Mouse (Mus musculus) gastrocnemius, adult 2 months (tissue): ENCODE data around the gene Taf6. TPM values are rescaled to one million over a fixed set of nuclear protein-coding genes. Genes with fewer than 3 reads are reported as not detected.

Source experiments
- DNase-seq: peaks from one replicate; pipeline ENCODE4 v3.0.0; 2022
- H3K27ac ChIP-seq: fragments of 200-600 bp; 2 replicates; pipeline ENCODE4 v1.8.1; 2022; ENCODE audit warnings: mild to moderate bottlenecking
- H3K4me3 ChIP-seq: fragments of 200-600 bp; 2 replicates; pipeline ENCODE4 v1.8.1; 2022; ENCODE audit warnings: mild to moderate bottlenecking, moderate library complexity
- CTCF ChIP-seq: fragments of 200-600 bp; IDR thresholded peaks from 2 replicates; pipeline ENCODE4 v1.8.1; 2022; ENCODE audit warnings: antibody characterized with exemption, mild to moderate bottlenecking, moderate library complexity
- intact Hi-C: fragments of 180-260 bp; cut with DNase I; formaldehyde crosslinking; loops from one replicate; pipeline ENCODE4 v1.15.1; 2025
- total RNA-seq, 2 experiments: library from RNA; stranded (reverse); gene quantifications; 2 replicates each; pipeline ENCODE4 v1.2.3; 2021

Taf6 gene
- total RNA-seq, 2 experiments from 2014 or later, result 30.5 to 33.1 TPM

- Histone ChIP-seq H3K4me3 (no peak overlapping the region), H3K27ac (no peak overlapping the region)
- no peak for DNase-seq
- intact Hi-C loops, result loop anchor here (2.0 kb wide), 1 partner anchor 28 kb away; no protein-coding TSS in a partner anchor
- TF ChIP-seq CTCF, result no peak
Observed at GRCm38 (mm10) chr5:138207253-138207652, 20.0 kb upstream of the Taf6 start.

GRCm38 (mm10) chr5:138202086-138202485 lies 14.8 kb upstream of the Taf6 start:
- Histone ChIP-seq H3K4me3 (no peak overlapping the region), H3K27ac (no peak overlapping the region)
- no peak for DNase-seq
- intact Hi-C loops, result no loop called here
- TF ChIP-seq CTCF, result no peak

GRCm38 (mm10) chr5:138199576-138199975 lies 12.3 kb upstream of the Taf6 start:
- intact Hi-C loops, result no loop called here
- no peak for DNase-seq
- H3K4me3 ChIP-seq, result no peak overlapping the region
- H3K27ac ChIP-seq, result no peak overlapping the region
- peak; percentile 42 for TF ChIP-seq CTCF

- no peak for TF ChIP-seq CTCF
- peak overlapping the region; percentile 94 for H3K27ac ChIP-seq
- intact Hi-C loops, result loop anchor here (2.0 kb wide), 1 partner anchor 79 kb away; the partner anchor contains the start of gene Zscan21
- DNase-seq, result no peak
- H3K4me3 ChIP-seq, result peak overlapping the region; percentile 83
Observed at GRCm38 (mm10) chr5:138195463-138195862, 8.2 kb upstream of the Taf6 start.

GRCm38 (mm10) chr5:138194755-138195345 lies 7.6 kb upstream of the Taf6 start:
- no peak for TF ChIP-seq CTCF
- peak; percentile 48 for DNase-seq
- Histone ChIP-seq H3K4me3 (peak overlapping the region; percentile 83), H3K27ac (peak overlapping the region; percentile 94)
- intact Hi-C loops, result loop anchor here (2.0 kb wide), 1 partner anchor 78 kb away; the partner anchor contains the start of gene Zscan21

GRCm38 (mm10) chr5:138193771-138194727 lies 6.8 kb upstream of the Taf6 start, which contains the start of gene Mblac1:
Mblac1 (plus strand) TSS chr5:138194314.
- H3K27ac ChIP-seq, result peak within 1 kb of the TSS; percentile 94
- TF ChIP-seq CTCF, result no peak
- intact Hi-C loops, result loop anchor here (2.0 kb wide), 1 partner anchor 77 kb away; the partner anchor contains the start of gene Zscan21
- peak within 1 kb of the TSS; percentile 83 for H3K4me3 ChIP-seq
- DNase-seq, result peak; percentile 88

- H3K4me3 ChIP-seq, result peak overlapping the region; percentile 98
- DNase-seq, result peak; percentile 68
- intact Hi-C loops, result loop anchor here (1.0 kb wide), 1 partner anchor 16 kb away; no protein-coding TSS in a partner anchor
- TF ChIP-seq CTCF, result no peak
- H3K27ac ChIP-seq, result peak overlapping the region; percentile 97
Observed at GRCm38 (mm10) chr5:138187661-138188306, 533 bp upstream of the Taf6 start.

- TF ChIP-seq CTCF, result no peak
- intact Hi-C loops, result loop anchor here (5.0 to 10.0 kb wide), 2 partner anchors 388 to 641 kb away; partner anchors contain the start of genes Epo, Gnb2, Mepce and Zcwpw1
- no peak overlapping the region for H3K4me3 ChIP-seq
- H3K27ac ChIP-seq, result no peak overlapping the region
- no peak for DNase-seq
Observed at GRCm38 (mm10) chr5:138173217-138173616, 14.0 kb downstream of the Taf6 start.

GRCm38 (mm10) chr5:138171695-138172491 lies 15.4 kb downstream of the Taf6 start, which contains the start of the genes Ap4m1 and Mcm7:
Ap4m1 (plus strand) TSS chr5:138172002.
Mcm7 (minus strand) TSS chr5:138172422.
- Histone ChIP-seq H3K4me3 (peak within 1 kb of the TSS; percentile 79), H3K27ac (peak within 1 kb of the TSS; percentile 92)
- intact Hi-C loops, result loop anchor here (1.0 to 10.0 kb wide), 3 partner anchors 15 to 640 kb away; partner anchors contain the start of genes Cnpy4, Epo, Gnb2 and Mepce
- DNase-seq, result peak; percentile 98
- TF ChIP-seq CTCF, result peak; percentile 27; the same call in 1 of the 2 replicates

GRCm38 (mm10) chr5:138170936-138171561 lies 16.2 kb downstream of the Taf6 start:
- peak overlapping the region; percentile 92 for H3K27ac ChIP-seq
- TF ChIP-seq CTCF, result peak; percentile 20; the same call in 1 of the 2 replicates
- H3K4me3 ChIP-seq, result peak overlapping the region; percentile 79
- peak; percentile 98 for DNase-seq
- intact Hi-C loops, result loop anchor here (1.0 to 10.0 kb wide), 3 partner anchors 16 to 639 kb away; partner anchors contain the start of genes Cnpy4, Epo, Gnb2 and Mepce

- intact Hi-C loops, result no loop called here
- TF ChIP-seq CTCF, result no peak
- no peak for DNase-seq
- Histone ChIP-seq H3K27ac (no peak overlapping the region), H3K4me3 (no peak overlapping the region)
Observed at GRCm38 (mm10) chr5:138165594-138165993, 21.7 kb downstream of the Taf6 start.
